Mouse (Mus musculus) brain, adult 2 months (tissue): ENCODE results near the gene Npr3.

Experiments used
- DNase-seq: peaks from one replicate; pipeline ENCODE4 v3.0.0; 2011; ENCODE audit warnings: low read depth, low spot score

Gene Npr3

GRCm38 (mm10) chr15:11906571-11907531 is at the start of gene Npr3:
Gene Npr3, minus strand, starts transcription at chr15:11907287.
- DNase-seq: peak; percentile 76

- no peak for DNase-seq
Measured at GRCm38 (mm10) chr15:11956129-11956528, 49.0 kb upstream of the Npr3 start.

GRCm38 (mm10) chr15:11954190-11954589 is 47.1 kb upstream of the Npr3 start:
- no peak for DNase-seq

GRCm38 (mm10) chr15:11952159-11952558 is 45.1 kb upstream of the Npr3 start:
- DNase-seq: no peak

- no peak for DNase-seq
Measured at GRCm38 (mm10) chr15:11951181-11951580, 44.1 kb upstream of the Npr3 start.

GRCm38 (mm10) chr15:11950144-11950543 is 43.1 kb upstream of the Npr3 start:
- no peak for DNase-seq

- no peak for DNase-seq
Measured at GRCm38 (mm10) chr15:11949490-11949889, 42.4 kb upstream of the Npr3 start.

- no peak for DNase-seq
Measured at GRCm38 (mm10) chr15:11940855-11941254, 33.8 kb upstream of the Npr3 start.

GRCm38 (mm10) chr15:11927742-11928141 is 20.7 kb upstream of the Npr3 start:
- no peak for DNase-seq

- DNase-seq: no peak
Measured at GRCm38 (mm10) chr15:11914101-11914500, 7.0 kb upstream of the Npr3 start.

GRCm38 (mm10) chr15:11909875-11910274 is 2.8 kb upstream of the Npr3 start:
- DNase-seq: peak; percentile 56

- no peak for DNase-seq
Measured at GRCm38 (mm10) chr15:11908166-11908565, 1.1 kb upstream of the Npr3 start.

GRCm38 (mm10) chr15:11906021-11906570 is 991 bp downstream of the Npr3 start:
- DNase-seq: peak; percentile 35

GRCm38 (mm10) chr15:11904848-11905672 is 2.0 kb downstream of the Npr3 start:
- DNase-seq: peak; percentile 46

GRCm38 (mm10) chr15:11904043-11904847 is 2.8 kb downstream of the Npr3 start:
- peak; percentile 41 for DNase-seq

- DNase-seq: peak; percentile 24
Measured at GRCm38 (mm10) chr15:11903196-11904042, 3.7 kb downstream of the Npr3 start.

- DNase-seq: no peak
Measured at GRCm38 (mm10) chr15:11897617-11898016, 9.5 kb downstream of the Npr3 start.

GRCm38 (mm10) chr15:11897162-11897561 is 9.9 kb downstream of the Npr3 start:
- no peak for DNase-seq

- no peak for DNase-seq
Measured at GRCm38 (mm10) chr15:11893969-11894368, 13.1 kb downstream of the Npr3 start.

GRCm38 (mm10) chr15:11891395-11891794 is 15.7 kb downstream of the Npr3 start:
- DNase-seq: no peak
